Mouse (Mus musculus) lung, postnatal 14 days (tissue): ENCODE measurements at regions not wholly inside any gene's neighbourhood (a gene's known extent, or its start where the extent isn't known, plus 50 kb on each side); places are given as distances from the start of the nearest gene placed in this dataset.

Source experiments
- DNase-seq: peaks from one replicate; pipeline ENCODE4 v3.0.0; 2021

DNA sequence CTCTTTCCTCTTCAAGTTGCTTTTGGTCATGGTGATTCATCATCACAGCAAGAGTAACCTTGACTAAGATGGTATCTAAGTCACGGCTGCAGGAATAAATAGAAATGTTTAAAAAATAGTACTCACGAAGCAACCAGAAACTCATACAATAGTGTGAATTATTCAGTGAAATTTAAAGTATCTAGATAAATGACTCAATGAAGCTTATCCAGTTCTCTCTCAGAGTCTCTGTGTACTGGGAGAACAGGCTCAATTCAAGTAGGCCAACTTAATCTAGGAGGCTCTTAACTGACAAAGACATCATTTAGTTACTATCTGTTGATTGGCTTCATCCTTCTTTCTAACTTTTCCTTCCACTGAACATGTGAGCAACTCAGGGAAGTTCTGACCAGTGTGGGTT is 175.5 kb upstream of the Pcdh15 start:
- DNase-seq = no peak

DNA sequence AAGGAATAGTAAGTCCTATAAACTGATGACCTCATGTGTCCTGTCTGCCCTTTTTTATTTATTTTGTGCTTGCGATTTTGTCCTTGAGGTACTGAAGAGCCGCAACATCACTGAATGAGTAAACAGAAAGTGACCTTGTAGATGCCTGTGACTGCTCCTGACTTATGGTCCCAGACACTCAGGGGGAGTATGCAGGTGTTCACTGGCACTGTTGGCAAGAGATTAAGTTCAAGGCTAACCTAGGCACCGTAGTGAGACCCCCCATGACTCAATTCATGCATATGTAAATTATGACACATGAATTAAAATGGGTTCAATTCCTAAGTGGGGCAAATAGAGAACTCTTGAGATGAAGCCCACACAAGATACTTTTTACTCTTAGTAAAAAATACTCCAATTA is 142.2 kb upstream of the Pcdh15 start:
- DNase-seq = no peak

DNA sequence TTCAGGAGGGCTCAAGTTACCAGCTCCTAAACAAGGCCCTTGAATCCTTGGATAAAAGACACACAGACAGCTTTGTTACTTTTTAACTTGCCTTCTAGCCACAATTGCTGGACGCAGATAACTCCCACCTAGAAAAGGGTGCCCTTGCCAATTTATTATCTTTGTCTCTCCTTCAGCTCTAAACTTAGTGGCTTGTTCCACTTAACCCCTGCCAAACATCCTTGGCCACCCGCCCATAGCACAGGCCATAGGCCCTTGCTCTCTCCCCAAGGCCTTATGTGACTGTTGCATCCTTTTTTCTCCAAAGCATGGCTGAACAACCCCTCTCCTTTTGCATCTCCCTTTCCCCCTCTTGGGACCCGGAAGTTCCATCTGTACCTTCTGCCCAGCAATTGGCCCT is 139.1 kb upstream of the Pcdh15 start:
- no peak for DNase-seq

DNA sequence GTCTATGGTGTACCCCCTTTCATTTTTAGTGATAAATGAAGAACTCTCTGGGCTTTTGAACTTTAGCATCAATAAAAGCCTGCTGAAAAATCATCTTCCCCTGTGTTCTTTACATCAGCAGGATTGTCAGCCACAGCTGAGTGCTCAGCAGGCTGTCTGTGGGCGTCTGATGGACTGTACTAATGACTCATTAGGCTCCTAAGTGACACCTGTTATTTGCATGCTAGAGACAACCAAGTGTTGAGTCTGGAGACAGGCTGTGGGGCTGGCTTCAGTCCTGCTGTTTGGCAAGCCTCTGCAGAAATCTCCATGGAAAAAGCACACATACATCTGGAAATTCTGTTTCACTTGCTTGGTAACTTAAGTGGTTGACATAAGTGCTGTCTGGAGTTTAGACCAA is 117.8 kb upstream of the Pcdh15 start:
- DNase-seq = no peak

DNA sequence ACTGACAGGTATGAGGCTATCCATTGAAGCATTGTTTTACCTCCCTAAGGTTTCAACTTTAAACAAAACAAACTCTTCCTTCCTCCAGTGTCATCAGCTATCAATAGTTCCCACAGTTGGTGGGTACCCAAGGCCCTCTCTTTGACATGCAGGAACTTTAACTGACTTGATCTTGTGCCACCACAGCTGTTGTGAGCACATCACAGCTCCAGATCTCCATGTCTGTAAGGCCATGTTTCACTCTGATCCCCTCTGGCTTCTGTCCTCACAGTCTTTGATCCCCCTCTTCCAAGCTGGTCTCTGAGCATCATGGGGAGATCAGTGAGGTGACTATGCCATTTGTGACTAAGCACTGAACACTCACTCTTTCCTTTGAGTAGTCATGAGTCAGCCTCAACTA is 110.8 kb upstream of the Pcdh15 start:
- DNase-seq = no peak

DNA sequence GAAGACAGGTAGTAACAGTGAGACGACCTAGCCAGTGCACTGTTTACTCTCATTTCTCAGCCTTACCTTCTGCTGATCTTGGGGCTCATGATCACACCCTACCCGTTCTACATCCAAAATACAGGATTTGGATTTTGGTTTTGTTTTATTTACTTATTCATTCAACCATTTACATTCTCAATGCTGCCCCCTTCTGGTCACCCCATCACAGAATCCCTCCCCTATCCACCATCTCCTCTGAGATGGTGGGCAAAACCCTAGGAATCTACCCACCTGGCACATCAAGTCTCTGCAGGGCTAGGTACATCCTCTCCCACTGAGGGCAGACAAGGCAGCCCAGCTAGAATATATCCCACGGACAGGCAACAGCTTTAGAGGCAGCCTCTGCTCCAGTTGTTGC is 88.2 kb upstream of the Pcdh15 start:
- no peak for DNase-seq

DNA sequence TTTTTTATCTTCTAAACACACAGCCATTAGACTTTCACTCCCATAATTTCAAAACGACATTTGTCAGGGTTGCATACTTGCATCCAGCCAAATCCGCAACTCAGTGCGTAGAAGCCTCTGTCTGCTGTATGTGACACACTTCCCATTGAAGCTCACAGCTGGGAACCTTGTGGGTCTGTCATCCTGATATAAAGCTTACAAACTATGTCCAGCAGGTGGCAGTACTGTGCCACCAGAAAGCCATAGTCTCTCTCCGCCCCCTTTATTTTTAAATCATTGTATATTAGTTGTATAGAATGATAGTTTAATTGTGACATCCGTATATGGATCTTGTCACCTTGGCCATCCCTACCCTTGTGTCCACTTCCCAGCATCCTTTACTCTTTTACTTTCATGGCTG is 87.3 kb upstream of the Pcdh15 start:
- DNase-seq = peak; percentile 3

DNA sequence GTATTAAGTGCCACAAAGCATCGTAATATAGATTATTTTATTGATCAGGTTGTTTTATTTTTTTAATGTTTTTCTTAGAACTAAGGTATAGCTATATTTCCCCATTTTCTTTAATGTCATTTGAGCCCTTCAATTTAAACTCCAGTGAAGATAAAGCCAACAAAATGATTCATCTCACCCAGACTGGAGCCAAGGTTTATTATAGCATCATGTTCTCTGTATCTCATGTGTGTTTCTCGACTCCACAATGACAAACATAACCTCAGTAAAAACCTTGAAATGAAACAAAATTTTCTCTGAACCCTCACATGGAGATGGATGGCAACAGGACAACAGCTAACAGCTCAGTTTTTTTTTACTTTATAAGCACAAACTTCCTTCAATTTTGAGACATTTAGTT is 61.7 kb upstream of the Pcdh15 start:
- DNase-seq = no peak

DNA sequence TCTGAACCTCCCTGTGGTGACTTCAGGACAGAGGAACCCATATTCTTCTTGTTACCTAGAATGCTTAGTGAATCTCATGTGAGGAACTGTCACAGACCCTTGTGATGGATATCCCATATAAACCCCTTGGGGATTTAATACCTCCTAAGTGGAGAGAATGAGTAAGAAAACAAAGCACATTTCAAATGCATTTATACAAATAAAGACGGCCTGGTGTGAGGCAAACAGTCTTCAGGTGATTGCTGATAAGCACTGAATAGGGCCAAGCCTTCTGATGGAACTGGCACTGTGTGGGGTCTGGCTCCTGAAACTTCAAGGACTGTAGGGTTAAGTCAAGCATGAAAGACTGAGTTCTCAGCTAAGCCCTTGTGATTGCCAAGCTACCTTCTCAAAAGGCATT is 59.6 kb upstream of the Pcdh15 start:
- no peak for DNase-seq
